In the genomic region with DNA sequence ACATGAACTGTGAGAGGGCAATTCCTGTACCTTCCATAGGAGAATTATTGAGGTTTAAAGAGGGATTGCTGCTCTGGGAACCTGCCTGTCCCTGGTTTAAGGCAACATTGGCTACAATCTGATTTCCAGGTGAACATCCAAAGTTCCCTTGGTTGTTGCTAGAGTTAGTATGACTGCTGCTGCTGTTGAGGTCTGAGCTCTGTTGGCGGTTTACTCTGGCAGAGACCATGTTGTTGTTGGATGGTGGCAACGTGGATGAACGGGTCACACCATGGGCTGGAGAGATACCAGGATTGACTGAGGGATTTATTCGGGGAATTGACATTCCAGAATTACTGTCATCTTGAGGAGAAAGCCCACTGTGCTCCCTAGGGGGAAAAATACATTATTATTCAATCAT, we compare ENCODE assay signal across 26 mouse cellular contexts.
"Had no signal": no experiment of that assay in that cellular context is flagged by ENCODE, and none has a peak within 500 bp of the region (broad histone marks: within the 10 kb centered on the region; RNA-seq: fewer than 3 reads in every experiment).

No protein-coding gene starts in this region.

- DNase-seq: cerebellum, adult 2 months; cerebellum, adult 8-10 months; cerebellum, adult 9-10 months; cerebellum, adult 9-11 months; cerebellum, postnatal 10 days; cerebellum, postnatal 14 days; cerebellum, postnatal 25 days; cerebellum, postnatal 36 days; embryo, embryonic 11 days; forebrain, postnatal 0 days; gastrocnemius, adult 2 months; gastrocnemius, postnatal 10 days; gastrocnemius, postnatal 14 days; gastrocnemius, postnatal 25 days; gastrocnemius, postnatal 36 days; heart, adult 11 months; heart, adult 2 months had no signal

- H3K4me3 ChIP-seq: embryonic facial prominence, embryonic 10.5 days; embryonic facial prominence, embryonic 12.5 days; embryonic facial prominence, embryonic 13.5 days; embryonic facial prominence, embryonic 15.5 days; erythroblast, embryonic 14.5 days; forebrain, embryonic 10.5 days; forebrain, embryonic 12.5 days; forebrain, embryonic 13.5 days; forebrain, embryonic 15.5 days; gastrocnemius, adult 2 months; heart, adult 2 months had no signal

- H3K27ac ChIP-seq: embryonic facial prominence, embryonic 10.5 days; embryonic facial prominence, embryonic 12.5 days; embryonic facial prominence, embryonic 13.5 days; embryonic facial prominence, embryonic 15.5 days; forebrain, embryonic 10.5 days; forebrain, embryonic 12.5 days; forebrain, embryonic 13.5 days; forebrain, embryonic 15.5 days; gastrocnemius, adult 2 months; heart, adult 2 months had no signal
